Mouse (Mus musculus): ENCODE results near the gene Ap4e1. TPM values are rescaled to one million over a fixed set of nuclear protein-coding genes. Genes with fewer than 3 reads are reported as not detected.
"Not testable (repeated sequence)": the region's sequence is repeated elsewhere in the genome, so short reads cannot be mapped to it uniquely, and the experiment has no call there.

The Ap4e1 gene
- total RNA-seq, 2 experiments from 2014 or later, result 7.3 to 8.7 TPM

- intact Hi-C loops (cut with DNase I), result loop anchor here (5.0 kb wide), 1 partner anchor 72 kb away; the partner anchor contains the start of gene Itpripl1
- peak; percentile 86 to 88 for DNase-seq
Observed at GRCm38 (mm10) chr2:127070435-127070841, 61.9 kb downstream of the Ap4e1 start, which contains the start of gene Blvra. Gene Blvra, plus strand, starts transcription at chr2:127070665.

DNA sequence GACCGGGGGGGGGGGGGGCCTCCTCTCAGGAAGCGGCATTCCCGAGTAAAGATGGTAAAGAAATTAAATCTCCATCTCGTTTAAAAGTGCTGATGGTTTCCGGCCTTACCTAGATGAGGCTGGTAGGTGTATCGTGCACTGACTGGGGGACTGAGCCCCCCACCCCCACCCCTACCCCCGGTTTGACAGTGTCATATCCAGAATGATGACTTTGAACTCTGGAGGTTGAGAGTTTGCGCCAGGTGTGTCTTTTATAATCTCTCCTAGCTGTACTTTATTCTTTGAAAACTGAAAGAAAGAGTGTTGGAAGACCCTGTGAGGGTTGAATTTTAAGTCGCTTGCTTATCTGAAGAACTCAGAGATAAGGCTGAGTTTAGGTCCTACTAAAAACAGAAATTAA is 62.4 kb downstream of the Ap4e1 start:
- no peak for DNase-seq
- intact Hi-C loops (cut with DNase I), result loop anchor here (5.0 kb wide), 1 partner anchor 71 kb away; the partner anchor contains the start of gene Itpripl1

GRCm38 (mm10) chr2:127074116-127074515 is 65.6 kb downstream of the Ap4e1 start:
- intact Hi-C loops (cut with DNase I), result loop anchor here (5.0 kb wide), 1 partner anchor 68 kb away; the partner anchor contains the start of gene Itpripl1
- no peak for DNase-seq

DNA sequence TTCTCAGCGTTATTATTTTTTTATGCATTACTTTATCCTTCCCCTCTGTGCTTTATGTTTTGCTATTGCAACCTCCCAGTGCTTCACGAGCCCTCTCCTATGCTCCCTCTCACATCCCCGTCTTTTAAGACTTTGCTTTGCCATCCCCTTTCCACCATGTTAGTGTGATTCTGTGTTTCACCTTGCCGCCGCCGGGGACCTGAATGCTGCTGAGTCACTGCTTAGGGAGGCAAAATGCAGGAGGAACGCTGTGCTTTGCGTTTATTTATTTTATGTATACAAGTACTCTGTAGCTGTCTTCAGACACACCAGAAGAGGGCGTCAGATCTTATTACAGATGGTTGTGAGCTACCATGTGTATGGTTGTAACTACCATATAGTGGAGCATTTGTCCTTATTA is 69.1 kb downstream of the Ap4e1 start:
- no peak for DNase-seq
- intact Hi-C loops (cut with DNase I), result no loop called here

DNA sequence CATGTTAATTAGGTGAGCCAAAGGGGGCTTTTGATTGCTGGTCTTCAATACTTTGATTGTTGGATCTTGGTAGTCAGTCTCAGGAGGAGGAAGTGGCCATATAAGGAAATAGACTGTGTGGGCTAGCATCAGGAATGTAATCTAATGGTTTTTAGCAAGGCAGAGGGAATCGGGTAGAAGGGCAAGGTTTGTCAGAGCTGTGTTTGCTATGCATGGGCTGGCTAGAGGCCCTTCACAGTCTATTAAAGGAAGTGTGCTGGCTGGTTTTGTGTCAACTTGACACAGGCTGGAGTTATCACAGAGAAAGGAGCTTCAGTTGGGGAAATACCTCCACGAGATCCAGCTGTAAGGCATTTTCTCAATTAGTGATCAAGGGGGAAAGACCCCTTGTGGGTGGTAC is 70.5 kb downstream of the Ap4e1 start:
- intact Hi-C loops (cut with DNase I); DNase-seq: not testable (repeated sequence)

- no peak for DNase-seq
- intact Hi-C loops (cut with DNase I), result no loop called here
Observed at GRCm38 (mm10) chr2:127079881-127080590, 71.5 kb downstream of the Ap4e1 start.

GRCm38 (mm10) chr2:127080591-127081218 is 72.2 kb downstream of the Ap4e1 start:
- intact Hi-C loops (cut with DNase I), result no loop called here
- no peak for DNase-seq

GRCm38 (mm10) chr2:127086235-127086634 is 77.7 kb downstream of the Ap4e1 start:
- intact Hi-C loops (cut with DNase I), result no loop called here
- DNase-seq, result no peak

DNA sequence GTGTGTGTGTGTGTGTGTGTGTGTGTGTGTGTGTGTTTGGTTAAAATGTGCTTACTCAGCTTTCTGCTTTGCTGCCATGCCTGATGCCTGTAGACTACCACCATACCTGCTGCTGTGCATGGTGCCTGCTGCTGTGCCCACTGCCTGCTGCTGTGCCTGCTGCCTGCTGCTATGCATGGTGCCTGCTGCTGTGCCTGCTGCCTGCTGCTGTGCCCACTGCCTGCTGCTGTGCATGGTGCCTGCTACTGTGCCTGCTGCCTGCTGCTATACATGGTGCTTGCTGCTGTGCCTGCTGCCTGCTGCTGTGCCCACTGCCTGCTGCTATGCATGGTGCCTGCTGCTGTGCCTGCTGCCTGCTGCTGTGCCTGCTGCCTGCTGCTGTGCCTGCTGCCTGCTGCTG is 81.6 kb downstream of the Ap4e1 start:
- intact Hi-C loops (cut with DNase I), result loop anchor here (10.0 kb wide), 1 partner anchor 115 kb away; the partner anchor contains the start of genes 1810024B03Rik and Snrnp200
- not testable (repeated sequence) for DNase-seq

- no peak for DNase-seq
- intact Hi-C loops (cut with DNase I), result loop anchor here (10.0 kb wide), 1 partner anchor 113 kb away; the partner anchor contains the start of genes 1810024B03Rik and Snrnp200
Observed at GRCm38 (mm10) chr2:127092000-127092399, 83.5 kb downstream of the Ap4e1 start.

DNA sequence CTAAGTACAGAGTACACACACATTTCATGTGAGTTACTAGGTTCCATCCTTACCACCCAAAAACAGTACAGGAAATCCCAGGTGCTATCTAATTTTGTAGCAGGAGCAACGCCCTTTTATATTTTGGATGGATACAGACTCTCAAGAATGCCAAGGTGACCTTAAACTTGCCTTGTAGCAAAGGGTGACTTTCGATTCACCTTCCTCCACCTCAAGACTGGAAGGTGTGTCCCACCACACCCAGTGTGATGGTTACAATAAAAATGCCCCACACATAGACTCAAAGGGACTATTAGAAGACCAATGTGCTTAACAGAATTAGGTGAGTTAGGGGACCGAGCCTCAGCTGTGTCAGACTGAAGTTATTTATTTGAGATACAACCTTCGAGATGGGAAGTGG is 100.5 kb downstream of the Ap4e1 start:
- no peak for DNase-seq
- intact Hi-C loops (cut with DNase I), result no loop called here

Small RNA genes within 50 kb of the gene (microRNA-seq; reads per million reads assigned to microRNA genes)
- gene Gm24081, result 0 reads per million in 2 experiments

Other genes starting within 250 kb of the Ap4e1 start
- gene Usp50, start 225.2 kb upstream of the Ap4e1 start, total RNA-seq (2021), result under 1 TPM in 1 of 2 experiments, not detected in 1; 0.17 TPM
- gene Trpm7, start 132.5 kb upstream of the Ap4e1 start, total RNA-seq (2021), result 10 to 100 TPM; 40.6 to 43.6 TPM
- 10 to 100 TPM; 45.3 to 49.5 TPM for gene Sppl2a, start 75.5 kb upstream of the Ap4e1 start, total RNA-seq (2021)
- 10 to 100 TPM; 17.4 to 19.5 TPM for gene Blvra, start 61.9 kb downstream of the Ap4e1 start, total RNA-seq (2021)
- gene Ncaph, start 125.2 kb downstream of the Ap4e1 start, total RNA-seq (2021), result 1 to 10 TPM; 4.9 to 7.5 TPM
- gene Itpripl1, start 134.7 kb downstream of the Ap4e1 start, total RNA-seq (2021), result 10 to 100 TPM; 16.4 to 21.3 TPM
- under 1 TPM; 0.56 to 0.60 TPM for gene 1810024B03Rik, start 199.6 kb downstream of the Ap4e1 start, total RNA-seq (2021)
- gene Snrnp200, start 199.7 kb downstream of the Ap4e1 start, total RNA-seq (2021), result 10 to 100 TPM; 57.3 to 57.6 TPM
- gene Ciao1, start 239.1 kb downstream of the Ap4e1 start, total RNA-seq (2021), result 10 to 100 TPM; 57.2 to 59.4 TPM
- gene Tmem127, start 239.2 kb downstream of the Ap4e1 start, total RNA-seq (2021), result 10 to 100 TPM; 29.0 to 31.9 TPM

Measured in heart, postnatal 14 days (tissue).